Mouse (Mus musculus) hindbrain, postnatal 0 days (tissue): ENCODE measurements around the gene Olfr781. TPM values are rescaled to one million over a fixed set of nuclear protein-coding genes. Genes with fewer than 3 reads are reported as not detected.
"Not testable (repeated sequence)": the region's sequence is repeated elsewhere in the genome, so short reads cannot be mapped to it uniquely, and the experiment has no call there.

Experiments used
- ATAC-seq: fragments of 200-750 bp; cut with Nextera tagmentation; 2 replicates; pipeline ENCODE4 v1.8.0; 2017; ENCODE audit warnings: mild to moderate bottlenecking, moderate TSS enrichment, moderate library complexity
- DNase-seq: peaks from one replicate; pipeline ENCODE4 v3.0.0-alpha.2; 2015; ENCODE audit warnings: low spot score
- H3K27ac ChIP-seq: fragments of 300-500 bp; sonication (generic); 2 replicates; pipeline ENCODE4 v1.5.1; 2014; ENCODE audit warnings: mild to moderate bottlenecking
- H3K27me3 ChIP-seq: fragments of 300-500 bp; sonication (generic); 2 replicates; pipeline ENCODE4 v1.6.1; 2014; ENCODE audit warnings: low read length, mixed read lengths; ENCODE audit not compliant: insufficient read depth
- H3K36me3 ChIP-seq: fragments of 300-500 bp; sonication (generic); 2 replicates; pipeline ENCODE4 v1.6.1; 2014; ENCODE audit warnings: low read length, mixed read lengths; ENCODE audit not compliant: insufficient read depth
- H3K4me1 ChIP-seq: fragments of 300-500 bp; sonication (generic); 2 replicates; pipeline ENCODE4 v1.6.1; 2014; ENCODE audit warnings: antibody characterized with exemption, low read length, mixed read lengths; ENCODE audit not compliant: insufficient read depth
- H3K4me2 ChIP-seq: fragments of 300-500 bp; sonication (generic); 2 replicates; pipeline ENCODE4 v1.6.1; 2014; ENCODE audit warnings: low read depth, mild to moderate bottlenecking, low read length, moderate library complexity, mixed read lengths
- H3K4me3 ChIP-seq: fragments of 300-500 bp; sonication (generic); 2 replicates; pipeline ENCODE4 v1.5.1; 2014; ENCODE audit warnings: low read length
- H3K9ac ChIP-seq: fragments of 300-500 bp; sonication (generic); replicated peaks from 2 replicates; pipeline ENCODE4 v1.6.1; 2014; ENCODE audit warnings: mild to moderate bottlenecking, low read length, moderate library complexity, mixed read lengths
- H3K9me3 ChIP-seq: fragments of 300-500 bp; sonication (generic); 2 replicates; pipeline ENCODE4 v1.6.1; 2016; ENCODE audit warnings: low read length, mixed read lengths
- CTCF ChIP-seq: IDR thresholded peaks from 2 replicates; pipeline ENCODE4 v1.5.1; 2016; ENCODE audit warnings: antibody characterized with exemption, control low read depth, low read depth
- WGBS: fragments of 180-500 bp; shearing (Covaris S2); extraction: QIAGEN DNeasy Blood & Tissue Kit; methylation state at CpG from one replicate; pipeline ENCODE4 v1.1.7; 2014; 5-methylcytosine and 5-hydroxymethylcytosine counted together
- polyA plus RNA-seq: library from polyadenylated mRNA; unstranded; fragments of >200 nt; fragmentation: Nextera tagmentation; extraction: Ambion mirVana; gene quantifications from 2 replicates; pipeline ENCODE4 v1.2.1, GENCODE M21; 2015
- total RNA-seq: library from RNA; depleted of rRNA; stranded (reverse); fragments of >200 nt; gene quantifications from 2 replicates; pipeline ENCODE4 v1.2.3, GENCODE M21; 2014; rRNA removed

Olfr781 gene
- total and polyA plus RNA-seq, 2 experiments from 2014 or later: not detected

- H3K36me3 ChIP-seq: no peaks in the 10 kb centered on the region
- H3K27me3 ChIP-seq: no peaks in the 10 kb centered on the region
- no peak for TF ChIP-seq CTCF
- no peak overlapping the region for H3K9ac ChIP-seq
- ATAC-seq (no peak), DNase-seq (no peak)
- H3K4me3 ChIP-seq: no peak overlapping the region
- H3K4me2 ChIP-seq: no peak overlapping the region
- WGBS: 80% methylated on average over 5 of the region's 5 CpGs
- no peak overlapping the region for H3K27ac ChIP-seq
- H3K4me1 ChIP-seq: no peaks in the 10 kb centered on the region
- no peaks in the 10 kb centered on the region for H3K9me3 ChIP-seq
These were observed 28.7 kb downstream of the Olfr781 start for GRCm38 (mm10) chr10:129357307-129357706.

- not testable (repeated sequence) for H3K27me3 ChIP-seq, ATAC-seq, H3K9me3 ChIP-seq, H3K4me1 ChIP-seq, DNase-seq, H3K27ac ChIP-seq, H3K4me2 ChIP-seq, H3K9ac ChIP-seq, H3K36me3 ChIP-seq, H3K4me3 ChIP-seq
- 88% methylated on average over 5 of the region's 5 CpGs for WGBS
These were observed 45.4 kb downstream of the Olfr781 start for GRCm38 (mm10) chr10:129374051-129374450.

Other genes with a start within 250 kb of the Olfr781 start
- not detected in 2 replicates for gene Olfr767, start 245.9 kb upstream of the Olfr781 start, total RNA-seq
- not detected in 2 replicates for gene Olfr767, start 245.9 kb upstream of the Olfr781 start, polyA plus RNA-seq
- not detected in 2 replicates for gene Olfr768, start 229.5 kb upstream of the Olfr781 start, total RNA-seq
- not detected in 2 replicates for gene Olfr768, start 229.5 kb upstream of the Olfr781 start, polyA plus RNA-seq
- gene Olfr769, start 211.0 kb upstream of the Olfr781 start, total RNA-seq: not detected in 2 replicates
- gene Olfr769, start 211.0 kb upstream of the Olfr781 start, polyA plus RNA-seq: not detected in 2 replicates
- not detected in 2 replicates for gene Olfr770, start 189.9 kb upstream of the Olfr781 start, total RNA-seq
- not detected in 2 replicates for gene Olfr770, start 189.9 kb upstream of the Olfr781 start, polyA plus RNA-seq
- not detected in 2 replicates for gene Olfr771, start 164.1 kb upstream of the Olfr781 start, total RNA-seq
- not detected in 2 replicates for gene Olfr771, start 164.1 kb upstream of the Olfr781 start, polyA plus RNA-seq
- gene Olfr772, start 150.9 kb upstream of the Olfr781 start, total RNA-seq: not detected in 2 replicates
- gene Olfr772, start 150.9 kb upstream of the Olfr781 start, polyA plus RNA-seq: not detected in 2 replicates
- gene Olfr773, start 141.4 kb upstream of the Olfr781 start, total RNA-seq: not detected in 2 replicates
- not detected in 2 replicates for gene Olfr773, start 141.4 kb upstream of the Olfr781 start, polyA plus RNA-seq
- gene Olfr774, start 92.7 kb upstream of the Olfr781 start, total RNA-seq: not detected in 2 replicates
- gene Olfr774, start 92.7 kb upstream of the Olfr781 start, polyA plus RNA-seq: not detected in 2 replicates
- gene Olfr775, start 80.4 kb upstream of the Olfr781 start, total RNA-seq: not detected in 2 replicates
- not detected in 2 replicates for gene Olfr775, start 80.4 kb upstream of the Olfr781 start, polyA plus RNA-seq
- not detected in 2 replicates for gene Olfr776, start 69.7 kb upstream of the Olfr781 start, total RNA-seq
- gene Olfr776, start 69.7 kb upstream of the Olfr781 start, polyA plus RNA-seq: not detected in 2 replicates
- gene Olfr777, start 57.4 kb upstream of the Olfr781 start, total RNA-seq: not detected in 2 replicates
- gene Olfr777, start 57.4 kb upstream of the Olfr781 start, polyA plus RNA-seq: not detected in 2 replicates
- not detected in 2 replicates for gene Olfr780, start 10.7 kb upstream of the Olfr781 start, total RNA-seq
- gene Olfr780, start 10.7 kb upstream of the Olfr781 start, polyA plus RNA-seq: not detected in 2 replicates
- gene Olfr782, start 20.0 kb downstream of the Olfr781 start, total RNA-seq: not detected in 2 replicates
- gene Olfr782, start 20.0 kb downstream of the Olfr781 start, polyA plus RNA-seq: not detected in 2 replicates
- gene Olfr784, start 55.2 kb downstream of the Olfr781 start, total RNA-seq: 0.61 and 0.68 TPM in 2 replicates
- gene Olfr784, start 55.2 kb downstream of the Olfr781 start, polyA plus RNA-seq: 0.05 and 0.08 TPM in 2 replicates
- not detected in 2 replicates for gene Olfr785, start 76.6 kb downstream of the Olfr781 start, total RNA-seq
- not detected in 2 replicates for gene Olfr785, start 76.6 kb downstream of the Olfr781 start, polyA plus RNA-seq
- not detected in 2 replicates for gene Olfr786, start 98.5 kb downstream of the Olfr781 start, total RNA-seq
- gene Olfr786, start 98.5 kb downstream of the Olfr781 start, polyA plus RNA-seq: not detected in 2 replicates
- not detected in 2 replicates for gene Olfr787, start 133.0 kb downstream of the Olfr781 start, total RNA-seq
- gene Olfr787, start 133.0 kb downstream of the Olfr781 start, polyA plus RNA-seq: not detected in 2 replicates
- not detected in 2 replicates for gene Olfr788, start 142.1 kb downstream of the Olfr781 start, total RNA-seq
- gene Olfr788, start 142.1 kb downstream of the Olfr781 start, polyA plus RNA-seq: not detected in 2 replicates
- not detected in 2 replicates for gene Olfr789, start 155.9 kb downstream of the Olfr781 start, total RNA-seq
- gene Olfr789, start 155.9 kb downstream of the Olfr781 start, polyA plus RNA-seq: not detected in 2 replicates
- not detected in 2 replicates for gene Olfr790, start 169.6 kb downstream of the Olfr781 start, total RNA-seq
- not detected in 2 replicates for gene Olfr790, start 169.6 kb downstream of the Olfr781 start, polyA plus RNA-seq
- gene Olfr791, start 192.9 kb downstream of the Olfr781 start, total RNA-seq: not detected in 2 replicates
- gene Olfr791, start 192.9 kb downstream of the Olfr781 start, polyA plus RNA-seq: not detected in 2 replicates
- gene Olfr792, start 210.3 kb downstream of the Olfr781 start, total RNA-seq: not detected in 2 replicates
- gene Olfr792, start 210.3 kb downstream of the Olfr781 start, polyA plus RNA-seq: not detected in 2 replicates
- not detected in 2 replicates for gene Olfr794, start 238.8 kb downstream of the Olfr781 start, total RNA-seq
- gene Olfr794, start 238.8 kb downstream of the Olfr781 start, polyA plus RNA-seq: not detected in 2 replicates